Mouse (Mus musculus): Measurements from ENCODE around the gene Pou3f3. TPM values are rescaled to one million over a fixed set of nuclear protein-coding genes. Genes with fewer than 3 reads are reported as not detected.

Gene Pou3f3
- polyA plus RNA-seq, 1 experiment from 2014 or later = 0.01 TPM

DNA sequence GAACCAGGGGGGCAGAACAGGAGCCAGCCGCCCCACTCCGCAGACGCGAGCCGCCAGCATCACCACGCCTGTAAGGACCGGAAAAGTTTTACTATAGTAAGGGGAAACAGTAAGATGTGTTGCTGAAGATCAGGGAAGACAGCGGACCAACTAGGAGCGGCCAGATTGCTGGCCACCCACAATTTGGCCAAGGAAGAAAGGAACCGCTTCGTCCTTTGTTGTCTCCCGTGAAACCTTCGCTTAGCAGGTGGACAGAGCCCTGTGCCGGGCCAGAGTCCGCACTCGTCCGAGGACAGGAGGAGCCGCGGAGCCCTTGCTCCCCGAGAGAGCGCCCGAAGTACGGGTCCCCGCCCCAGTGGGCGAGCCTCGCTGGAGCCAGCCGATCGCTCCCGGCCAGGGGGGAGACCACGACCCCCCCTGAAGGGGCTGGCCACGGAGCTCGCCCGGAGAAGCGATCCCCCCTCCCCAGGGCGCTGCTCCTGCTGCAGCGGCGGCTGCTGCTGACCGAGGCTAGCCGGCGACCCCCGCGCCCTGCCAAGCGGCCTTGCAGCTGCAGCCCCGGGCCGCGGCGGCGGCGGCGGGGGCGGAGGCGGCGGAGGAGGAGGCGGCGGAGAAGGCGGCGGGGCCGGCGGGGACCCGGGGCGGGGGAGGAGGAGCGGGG lies 933 bp downstream of the Pou3f3 start:
- Histone ChIP-seq H3K27ac (no peak overlapping the region), H3K4me1 (replicated peaks) (peaks cover 5% of the 10 kb centered on the region; the same call in 1 of the 2 replicates), H3K36me3 (no peaks in the 10 kb centered on the region), H3K27me3 (peaks cover 97% of the 10 kb centered on the region), H3K9me3 (replicated peaks) (no peaks in the 10 kb centered on the region), H3K4me3 (replicated peaks) (peak overlapping the region; percentile 40), H3K9ac (no peak overlapping the region), H3K4me2 (peak overlapping the region; percentile 57)
- WGBS (ENCODE audit: insufficient replicate concordance) = 1% methylated on average over 37 of the region's 62 CpGs
- no peak for ATAC-seq (ENCODE audit: low read depth)
- DNase-seq = no peak

DNA sequence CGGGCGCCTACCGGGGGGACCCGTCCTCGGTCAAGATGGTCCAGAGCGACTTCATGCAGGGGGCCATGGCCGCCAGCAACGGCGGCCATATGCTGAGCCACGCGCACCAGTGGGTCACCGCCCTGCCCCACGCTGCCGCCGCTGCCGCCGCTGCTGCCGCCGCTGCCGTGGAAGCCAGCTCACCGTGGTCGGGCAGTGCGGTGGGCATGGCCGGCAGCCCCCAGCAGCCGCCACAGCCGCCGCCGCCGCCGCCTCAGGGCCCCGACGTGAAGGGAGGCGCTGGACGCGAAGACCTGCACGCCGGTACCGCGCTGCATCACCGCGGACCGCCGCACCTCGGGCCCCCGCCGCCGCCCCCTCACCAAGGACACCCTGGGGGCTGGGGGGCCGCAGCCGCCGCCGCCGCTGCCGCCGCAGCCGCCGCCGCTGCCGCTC lies 1.8 kb downstream of the Pou3f3 start:
- Histone ChIP-seq H3K9ac (no peak overlapping the region), H3K4me3 (replicated peaks) (peak overlapping the region; percentile 40)
- DNase-seq = no peak

DNA sequence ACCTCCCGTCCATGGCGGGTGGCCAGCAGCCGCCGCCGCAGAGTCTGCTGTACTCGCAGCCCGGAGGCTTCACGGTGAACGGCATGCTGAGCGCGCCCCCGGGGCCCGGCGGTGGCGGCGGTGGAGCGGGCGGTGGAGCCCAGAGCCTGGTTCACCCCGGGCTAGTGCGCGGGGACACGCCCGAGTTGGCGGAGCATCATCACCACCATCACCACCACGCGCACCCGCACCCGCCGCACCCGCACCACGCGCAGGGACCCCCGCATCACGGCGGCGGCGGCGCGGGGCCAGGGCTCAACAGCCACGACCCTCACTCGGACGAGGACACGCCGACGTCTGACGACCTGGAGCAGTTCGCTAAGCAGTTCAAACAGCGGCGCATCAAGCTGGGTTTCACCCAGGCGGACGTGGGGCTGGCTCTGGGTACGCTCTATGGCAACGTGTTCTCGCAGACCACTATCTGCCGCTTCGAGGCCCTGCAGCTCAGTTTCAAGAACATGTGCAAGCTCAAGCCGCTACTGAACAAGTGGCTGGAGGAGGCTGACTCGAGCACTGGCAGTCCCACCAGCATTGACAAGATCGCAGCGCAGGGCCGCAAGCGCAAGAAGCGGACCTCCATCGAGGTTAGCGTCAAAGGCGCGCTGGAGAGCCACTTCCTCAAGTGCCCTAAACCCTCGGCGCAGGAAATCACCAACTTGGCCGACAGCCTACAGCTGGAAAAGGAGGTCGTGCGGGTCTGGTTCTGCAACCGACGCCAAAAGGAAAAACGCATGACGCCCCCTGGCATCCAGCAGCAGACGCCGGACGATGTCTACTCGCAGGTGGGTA lies 2.4 kb downstream of the Pou3f3 start:
- H3K4me2 ChIP-seq = peak overlapping the region; percentile 57
- ATAC-seq (ENCODE audit: low read depth) (no peak), DNase-seq (no peak)
- H3K4me1 ChIP-seq (replicated peaks) = peaks cover 5% of the 10 kb centered on the region; the same call in 1 of the 2 replicates
- 1% methylated on average over 78 of the region's 80 CpGs for WGBS (ENCODE audit: insufficient replicate concordance)
- no peak overlapping the region for H3K27ac ChIP-seq
- H3K36me3 ChIP-seq = no peaks in the 10 kb centered on the region
- no peaks in the 10 kb centered on the region for H3K9me3 ChIP-seq (replicated peaks)
- H3K27me3 ChIP-seq = peaks cover 95% of the 10 kb centered on the region
- no peak overlapping the region for H3K9ac ChIP-seq
- peak overlapping the region; percentile 40 for H3K4me3 ChIP-seq (replicated peaks)

More for the DNA sequence above, 1.8 kb downstream of the Pou3f3 start:
- Histone ChIP-seq H3K27me3 (peaks cover 97% of the 10 kb centered on the region), H3K27ac (no peak overlapping the region), H3K9me3 (replicated peaks) (no peaks in the 10 kb centered on the region), H3K36me3 (no peaks in the 10 kb centered on the region), H3K4me1 (replicated peaks) (peaks cover 5% of the 10 kb centered on the region; the same call in 1 of the 2 replicates), H3K4me2 (peak overlapping the region; percentile 57)
- ATAC-seq (ENCODE audit: low read depth) = no peak
- WGBS (ENCODE audit: insufficient replicate concordance) = 2% methylated on average over 46 of the region's 58 CpGs

DNA sequence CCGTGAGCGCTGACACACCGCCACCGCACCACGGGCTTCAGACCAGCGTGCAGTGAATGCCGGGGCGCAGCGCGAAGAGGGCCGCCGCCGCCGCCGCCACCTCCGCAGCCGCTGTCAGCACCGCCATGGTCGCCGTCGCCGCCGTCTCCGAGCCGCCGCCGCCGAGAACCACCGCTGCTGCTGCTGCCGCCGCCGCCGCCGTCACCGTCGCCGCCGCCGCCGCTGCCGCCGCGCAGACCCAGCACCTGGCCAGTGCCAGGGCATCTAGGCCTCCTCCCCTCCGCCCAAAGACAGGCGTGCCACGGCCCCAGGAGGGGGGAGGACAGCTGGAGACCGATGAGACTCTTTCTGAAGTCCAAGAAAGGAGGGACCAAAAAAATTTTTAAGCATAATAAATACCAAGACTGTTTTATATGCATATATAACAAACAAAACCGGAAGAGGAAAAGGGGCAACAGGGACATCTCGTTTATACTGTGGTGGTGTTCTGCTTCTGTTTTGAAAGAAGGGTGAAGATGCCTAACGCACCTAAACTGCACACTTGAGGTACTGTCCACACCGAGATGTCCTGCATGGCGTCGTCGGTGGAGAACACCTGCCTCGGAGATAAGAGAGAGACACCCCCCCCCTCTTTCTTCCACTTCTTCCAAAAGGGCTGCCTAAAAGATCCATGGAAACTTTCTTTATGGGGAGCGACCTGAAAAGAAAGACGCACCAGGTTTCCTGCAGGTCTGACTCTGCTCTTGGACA lies 3.2 kb downstream of the Pou3f3 start:
- Histone ChIP-seq H3K36me3 (no peaks in the 10 kb centered on the region), H3K4me1 (replicated peaks) (peaks cover 5% of the 10 kb centered on the region; the same call in 1 of the 2 replicates), H3K9me3 (replicated peaks) (no peaks in the 10 kb centered on the region), H3K27me3 (peaks cover 95% of the 10 kb centered on the region), H3K9ac (no peak overlapping the region), H3K4me2 (0 out of 2 replicates have a peak overlapping the region, but pooled peaks have one; percentile 12), H3K4me3 (replicated peaks) (peak overlapping the region; percentile 40), H3K27ac (no peak overlapping the region)
- ATAC-seq (ENCODE audit: low read depth) (no peak), DNase-seq (no peak)
- 2% methylated on average over 33 of the region's 57 CpGs for WGBS (ENCODE audit: insufficient replicate concordance)

DNA sequence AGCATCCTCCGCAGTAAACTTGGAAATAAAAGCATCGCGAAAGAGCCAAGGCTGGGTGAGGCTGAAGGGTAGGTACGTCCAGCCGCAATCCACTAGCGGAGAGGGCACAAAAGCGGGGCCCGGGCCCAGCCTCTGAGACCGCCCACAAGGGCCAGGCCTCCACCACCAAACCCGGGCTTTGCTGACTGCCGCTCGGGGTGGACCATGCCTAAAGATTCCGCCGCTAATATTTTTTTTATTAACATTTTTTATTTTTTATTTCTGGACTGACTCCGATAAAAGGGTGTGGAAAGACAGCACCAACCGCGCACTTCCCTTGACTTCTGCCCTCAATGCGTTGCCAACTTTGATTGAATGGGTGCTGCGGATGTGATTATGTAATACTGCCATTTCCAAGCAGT lies 3.9 kb downstream of the Pou3f3 start:
- DNase-seq = no peak
- peaks cover 5% of the 10 kb centered on the region; the same call in 1 of the 2 replicates for H3K4me1 ChIP-seq (replicated peaks)
- WGBS (ENCODE audit: insufficient replicate concordance) = under 1% methylated on average over 19 of the region's 19 CpGs

DNA sequence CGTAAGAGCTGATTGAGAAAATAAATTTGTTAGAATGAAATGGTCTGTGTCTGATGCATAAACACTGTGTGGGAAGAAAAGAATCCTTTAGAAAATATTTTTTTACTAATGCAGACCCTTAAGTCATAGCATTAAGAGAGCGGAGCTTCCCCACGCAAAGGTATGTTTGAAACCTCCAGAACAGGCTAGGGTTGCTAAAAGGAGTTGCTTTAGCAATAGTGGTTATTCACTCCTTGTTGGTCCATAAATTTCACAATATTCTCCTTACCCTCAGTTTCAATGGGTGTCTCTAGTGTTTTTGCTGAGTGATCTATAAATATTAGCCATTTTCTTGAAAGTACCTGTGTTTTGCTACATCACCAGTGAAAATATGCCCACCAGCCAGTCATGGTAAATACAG lies 4.6 kb downstream of the Pou3f3 start:
- ATAC-seq (ENCODE audit: low read depth) (no peak), DNase-seq (no peak)
- Histone ChIP-seq H3K4me3 (replicated peaks) (no peak overlapping the region), H3K27ac (no peak overlapping the region), H3K27me3 (peaks cover 95% of the 10 kb centered on the region), H3K9me3 (replicated peaks) (no peaks in the 10 kb centered on the region), H3K36me3 (no peaks in the 10 kb centered on the region), H3K4me1 (replicated peaks) (peaks cover 5% of the 10 kb centered on the region; the same call in 1 of the 2 replicates), H3K9ac (no peak overlapping the region), H3K4me2 (no peak overlapping the region)
- 17% methylated on average over 3 of the region's 3 CpGs for WGBS (ENCODE audit: insufficient replicate concordance)

More for the DNA sequence above, 3.9 kb downstream of the Pou3f3 start:
- ATAC-seq (ENCODE audit: low read depth) = no peak
- no peak overlapping the region for H3K4me3 ChIP-seq (replicated peaks)
- no peak overlapping the region for H3K27ac ChIP-seq
- H3K36me3 ChIP-seq = no peaks in the 10 kb centered on the region
- H3K27me3 ChIP-seq = peaks cover 95% of the 10 kb centered on the region
- no peak overlapping the region for H3K9ac ChIP-seq
- no peak overlapping the region for H3K4me2 ChIP-seq
- no peaks in the 10 kb centered on the region for H3K9me3 ChIP-seq (replicated peaks)

DNA sequence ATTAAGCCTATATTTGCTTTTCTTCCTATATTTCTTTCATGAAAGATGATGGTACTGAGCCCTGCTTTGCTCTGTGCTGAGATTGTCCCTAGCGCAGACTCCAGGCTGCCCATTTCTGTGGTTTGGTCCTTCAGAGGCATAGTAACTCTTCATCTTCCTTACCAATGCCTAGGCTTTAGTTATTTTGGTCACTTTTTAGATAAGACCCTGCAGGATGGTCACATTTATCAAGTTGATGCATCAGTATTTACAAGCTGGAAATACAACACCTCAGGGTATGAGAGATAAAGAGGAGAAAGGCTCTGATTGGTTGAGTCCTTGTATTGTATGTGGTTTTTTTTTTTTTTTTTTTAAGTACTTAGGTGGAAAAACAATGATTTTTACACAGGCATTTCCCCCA lies 5.2 kb downstream of the Pou3f3 start:
- Histone ChIP-seq H3K9ac (no peak overlapping the region), H3K4me3 (replicated peaks) (no peak overlapping the region)
- 22% methylated on average over 1 of the region's 1 CpGs for WGBS (ENCODE audit: insufficient replicate concordance)

DNA sequence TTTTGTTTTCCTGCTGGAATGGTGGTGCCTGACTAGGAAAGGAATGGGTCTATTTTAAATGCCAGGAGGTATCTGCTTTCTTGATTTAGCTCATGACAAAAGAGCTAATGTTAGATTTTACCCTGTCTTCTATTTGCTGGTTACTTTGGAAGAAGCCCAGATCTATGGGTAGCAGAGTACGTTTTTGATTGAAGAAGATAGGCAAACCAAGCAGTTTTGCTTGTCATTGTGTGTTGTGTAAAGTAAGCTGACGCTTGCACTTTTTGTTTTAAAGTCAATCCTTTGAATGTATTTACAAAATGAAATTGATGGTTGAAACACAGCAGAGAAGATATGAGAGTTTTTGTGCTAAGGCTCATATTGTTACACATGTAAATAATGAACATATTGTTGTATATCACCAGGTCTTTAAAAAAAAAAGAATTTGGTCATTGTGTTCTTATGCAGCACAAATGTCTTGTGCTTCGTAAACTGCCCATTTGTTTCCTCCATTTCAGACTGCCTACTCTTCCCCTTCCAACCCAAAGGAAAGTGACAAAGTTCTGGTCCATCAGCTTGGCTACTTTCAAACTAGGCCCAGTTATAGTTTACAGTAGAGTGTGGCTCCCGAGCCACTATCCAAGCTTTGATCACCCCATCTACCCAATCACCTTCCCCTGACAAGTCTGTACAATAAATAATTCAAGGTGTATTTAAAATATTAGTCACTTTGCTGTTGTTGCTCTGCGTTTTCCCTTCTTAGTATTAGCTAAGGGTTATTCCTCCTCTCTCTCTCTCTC lies 6.5 kb downstream of the Pou3f3 start:
- DNase-seq (no peak), ATAC-seq (ENCODE audit: low read depth) (no peak)
- 14% methylated on average over 5 of the region's 5 CpGs for WGBS (ENCODE audit: insufficient replicate concordance)
- no peak overlapping the region for H3K27ac ChIP-seq
- no peak overlapping the region for H3K9ac ChIP-seq
- no peak overlapping the region for H3K4me3 ChIP-seq (replicated peaks)
- no peak overlapping the region for H3K4me2 ChIP-seq
- no peaks in the 10 kb centered on the region for H3K36me3 ChIP-seq
- 0 out of 2 replicates have a peak, but pooled peaks cover 2% of the 10 kb centered on the region for H3K4me1 ChIP-seq (replicated peaks)
- peaks cover 95% of the 10 kb centered on the region for H3K27me3 ChIP-seq
- H3K9me3 ChIP-seq (replicated peaks) = no peaks in the 10 kb centered on the region

More for the DNA sequence above, 5.2 kb downstream of the Pou3f3 start:
- H3K36me3 ChIP-seq = no peaks in the 10 kb centered on the region
- ATAC-seq (ENCODE audit: low read depth) (no peak), DNase-seq (no peak)
- peaks cover 95% of the 10 kb centered on the region for H3K27me3 ChIP-seq
- peaks cover 5% of the 10 kb centered on the region; the same call in 1 of the 2 replicates for H3K4me1 ChIP-seq (replicated peaks)
- H3K27ac ChIP-seq = no peak overlapping the region
- H3K4me2 ChIP-seq = no peak overlapping the region
- H3K9me3 ChIP-seq (replicated peaks) = no peaks in the 10 kb centered on the region

DNA sequence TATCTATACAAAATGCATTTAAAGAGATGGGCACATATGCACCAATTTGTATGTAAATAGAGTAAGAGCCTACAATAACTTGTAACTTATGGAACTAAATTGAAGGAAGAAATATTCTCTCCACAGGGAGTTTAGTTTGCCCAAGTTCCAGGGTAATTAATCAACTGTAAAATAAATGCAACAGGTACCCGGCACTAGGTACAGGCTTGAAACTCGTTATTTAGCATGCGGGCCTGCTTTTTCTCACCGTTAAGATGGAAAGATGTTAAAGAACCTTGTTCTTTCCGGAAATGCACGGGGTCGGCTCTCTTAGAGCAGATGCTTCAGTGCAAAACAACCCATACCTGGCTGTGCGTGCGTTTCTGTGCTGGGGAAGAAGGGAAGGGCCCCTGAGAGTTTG lies 7.4 kb downstream of the Pou3f3 start:
- ATAC-seq (ENCODE audit: low read depth) (no peak), DNase-seq (no peak)
- Histone ChIP-seq H3K27ac (no peak overlapping the region), H3K9me3 (replicated peaks) (no peaks in the 10 kb centered on the region), H3K4me2 (no peak overlapping the region), H3K9ac (no peak overlapping the region), H3K4me1 (replicated peaks) (no peaks in the 10 kb centered on the region), H3K27me3 (peaks cover 95% of the 10 kb centered on the region), H3K36me3 (no peaks in the 10 kb centered on the region), H3K4me3 (replicated peaks) (no peak overlapping the region)
- 3% methylated on average over 9 of the region's 9 CpGs for WGBS (ENCODE audit: insufficient replicate concordance)

DNA sequence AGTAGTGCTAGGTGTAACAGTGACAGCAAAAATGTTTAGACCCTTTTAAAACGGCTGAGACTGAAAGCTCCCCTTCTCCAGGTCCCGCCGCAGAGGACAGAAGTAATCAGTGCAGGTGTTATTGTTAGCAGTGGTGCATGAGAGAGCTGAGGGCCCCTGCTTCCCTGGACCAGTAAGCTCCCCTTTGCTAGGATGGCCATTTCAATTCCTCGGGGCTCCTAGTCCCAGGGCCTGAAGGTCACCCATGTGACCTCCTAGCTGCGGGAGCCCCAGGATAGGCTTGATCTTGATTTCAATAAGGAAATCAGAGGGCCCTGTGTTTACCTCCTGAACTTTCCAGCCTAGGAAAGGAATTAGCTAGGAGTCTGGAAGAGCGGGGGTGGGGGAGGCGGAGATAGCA lies 7.9 kb downstream of the Pou3f3 start:
- no peak overlapping the region for H3K4me3 ChIP-seq (replicated peaks)
- WGBS (ENCODE audit: insufficient replicate concordance) = 6% methylated on average over 7 of the region's 7 CpGs
- no peaks in the 10 kb centered on the region for H3K36me3 ChIP-seq
- H3K9me3 ChIP-seq (replicated peaks) = no peaks in the 10 kb centered on the region
- no peaks in the 10 kb centered on the region for H3K4me1 ChIP-seq (replicated peaks)
- no peak overlapping the region for H3K4me2 ChIP-seq
- ATAC-seq (ENCODE audit: low read depth) (no peak), DNase-seq (no peak)
- H3K27ac ChIP-seq = no peak overlapping the region
- H3K27me3 ChIP-seq = peaks cover 95% of the 10 kb centered on the region
- no peak overlapping the region for H3K9ac ChIP-seq

Data from liver, embryonic 13.5 days (tissue).